Mouse (Mus musculus) hindbrain, embryonic 16.5 days (tissue): ENCODE measurements around the gene Dip2c. TPM values are rescaled to one million over a fixed set of nuclear protein-coding genes. Genes with fewer than 3 reads are reported as not detected.

Source experiments
- ATAC-seq: fragments of 200-750 bp; cut with Nextera tagmentation; 2 replicates; pipeline ENCODE4 v1.8.0; 2017; ENCODE audit warnings: moderate TSS enrichment, moderate library complexity
- H3K27ac ChIP-seq: fragments of 300-500 bp; sonication (generic); 2 replicates; pipeline ENCODE4 v1.5.1; 2014; ENCODE audit warnings: low read depth, mild to moderate bottlenecking, control low read depth, low read length, moderate library complexity
- H3K27me3 ChIP-seq: fragments of 300-500 bp; sonication (generic); replicated peaks from 2 replicates; pipeline ENCODE4 v1.6.1; 2014; ENCODE audit warnings: low read length; ENCODE audit not compliant: control insufficient read depth, insufficient read depth
- H3K36me3 ChIP-seq: fragments of 300-500 bp; sonication (generic); 2 replicates; pipeline ENCODE4 v1.6.1; 2014; ENCODE audit warnings: mild to moderate bottlenecking, low read length, moderate library complexity, mixed read lengths; ENCODE audit not compliant: control insufficient read depth, insufficient read depth
- H3K4me1 ChIP-seq: fragments of 300-500 bp; sonication (generic); 2 replicates; pipeline ENCODE4 v1.6.1; 2014; ENCODE audit warnings: low read depth, low read length; ENCODE audit not compliant: control insufficient read depth, insufficient read depth
- H3K4me2 ChIP-seq: fragments of 300-500 bp; sonication (generic); 2 replicates; pipeline ENCODE4 v1.6.1; 2014; ENCODE audit warnings: mild to moderate bottlenecking, low read length, control low read depth, moderate library complexity
- H3K4me3 ChIP-seq: fragments of 300-500 bp; sonication (generic); 2 replicates; pipeline ENCODE4 v1.5.1; 2014; ENCODE audit warnings: mild to moderate bottlenecking, low read length, control low read depth, moderate library complexity
- H3K9ac ChIP-seq: fragments of 300-500 bp; sonication (generic); 2 replicates; pipeline ENCODE4 v1.6.1; 2014; ENCODE audit warnings: low read depth, mild to moderate bottlenecking, control low read depth, low read length, moderate library complexity
- H3K9me3 ChIP-seq: fragments of 300-500 bp; sonication (generic); 2 replicates; pipeline ENCODE4 v1.6.1; 2014; ENCODE audit warnings: mild to moderate bottlenecking, low read length, moderate library complexity; ENCODE audit not compliant: control insufficient read depth
- WGBS: fragments of 180-500 bp; shearing (Covaris S2); extraction: QIAGEN DNeasy Blood & Tissue Kit; methylation state at CpG from one replicate; pipeline ENCODE4 v1.1.7; 2014; 5-methylcytosine and 5-hydroxymethylcytosine counted together
- polyA plus RNA-seq: library from polyadenylated mRNA; unstranded; fragments of >200 nt; fragmentation: Nextera tagmentation; extraction: Ambion mirVana; gene quantifications from 2 replicates; pipeline ENCODE4 v1.2.1, GENCODE M21; 2015

Gene Dip2c
- polyA plus RNA-seq, 1 experiment from 2014 or later, result 10.5 TPM

- Histone ChIP-seq H3K4me2 (no peak overlapping the region), H3K36me3 (peaks cover 2% of the 10 kb centered on the region), H3K9ac (no peak overlapping the region), H3K9me3 (no peaks in the 10 kb centered on the region), H3K4me1 (no peaks in the 10 kb centered on the region), H3K27me3 (no peaks in the 10 kb centered on the region), H3K27ac (no peak overlapping the region), H3K4me3 (no peak overlapping the region)
- ATAC-seq, result no peak
- 47% methylated on average over 5 of the region's 5 CpGs for WGBS
These were observed 114.0 kb downstream of the Dip2c start for GRCm38 (mm10) chr13:9390204-9390804.

GRCm38 (mm10) chr13:9393470-9393869, 117.1 kb downstream of the Dip2c start:
- no peak overlapping the region for H3K27ac ChIP-seq
- H3K9me3 ChIP-seq, result no peaks in the 10 kb centered on the region
- no peak for ATAC-seq
- H3K4me1 ChIP-seq, result peaks cover under 1% of the 10 kb centered on the region; the same call in 1 of the 2 replicates
- no peaks in the 10 kb centered on the region for H3K27me3 ChIP-seq
- H3K4me3 ChIP-seq, result no peak overlapping the region
- no peak overlapping the region for H3K4me2 ChIP-seq
- H3K9ac ChIP-seq, result no peak overlapping the region
- WGBS, result 90% methylated on average over 3 of the region's 3 CpGs
- H3K36me3 ChIP-seq, result no peaks in the 10 kb centered on the region

- H3K36me3 ChIP-seq, result no peaks in the 10 kb centered on the region
- peaks cover 4% of the 10 kb centered on the region for H3K4me1 ChIP-seq
- no peak for ATAC-seq
- H3K4me3 ChIP-seq, result no peak overlapping the region
- H3K27me3 ChIP-seq, result no peaks in the 10 kb centered on the region
- H3K9ac ChIP-seq, result no peak overlapping the region
- H3K4me2 ChIP-seq, result no peak overlapping the region
- H3K27ac ChIP-seq, result no peak overlapping the region
- 79% methylated on average over 1 of the region's 1 CpGs for WGBS
- H3K9me3 ChIP-seq, result no peaks in the 10 kb centered on the region
These were observed 119.0 kb downstream of the Dip2c start for GRCm38 (mm10) chr13:9395286-9395685.

- Histone ChIP-seq H3K27ac (no peak overlapping the region), H3K9ac (no peak overlapping the region), H3K36me3 (no peaks in the 10 kb centered on the region), H3K4me3 (no peak overlapping the region), H3K27me3 (no peaks in the 10 kb centered on the region), H3K9me3 (peaks cover 10% of the 10 kb centered on the region), H3K4me1 (peaks cover 4% of the 10 kb centered on the region), H3K4me2 (no peak overlapping the region)
- ATAC-seq, result peak; percentile 76
- 0% methylated on average over 1 of the region's 1 CpGs for WGBS
These were observed 122.5 kb downstream of the Dip2c start for GRCm38 (mm10) chr13:9398846-9399245.

- H3K36me3 ChIP-seq, result no peaks in the 10 kb centered on the region
- H3K9ac ChIP-seq, result no peak overlapping the region
- no peak overlapping the region for H3K27ac ChIP-seq
- no peak for ATAC-seq
- 63% methylated on average over 1 of the region's 1 CpGs for WGBS
- H3K4me3 ChIP-seq, result no peak overlapping the region
- H3K4me2 ChIP-seq, result no peak overlapping the region
- H3K4me1 ChIP-seq, result no peaks in the 10 kb centered on the region
- peaks cover 10% of the 10 kb centered on the region for H3K9me3 ChIP-seq
- no peaks in the 10 kb centered on the region for H3K27me3 ChIP-seq
These were observed 129.1 kb downstream of the Dip2c start for GRCm38 (mm10) chr13:9405399-9405798.

- Histone ChIP-seq H3K27me3 (no peaks in the 10 kb centered on the region), H3K4me3 (no peak overlapping the region), H3K9ac (no peak overlapping the region), H3K4me1 (no peaks in the 10 kb centered on the region), H3K36me3 (no peaks in the 10 kb centered on the region), H3K27ac (no peak overlapping the region), H3K9me3 (no peaks in the 10 kb centered on the region), H3K4me2 (no peak overlapping the region)
- no peak for ATAC-seq
- WGBS, result 91% methylated on average over 4 of the region's 4 CpGs
These were observed 132.7 kb downstream of the Dip2c start for GRCm38 (mm10) chr13:9408983-9409382.

- no peak overlapping the region for H3K4me2 ChIP-seq
- no peaks in the 10 kb centered on the region for H3K4me1 ChIP-seq
- H3K36me3 ChIP-seq, result no peaks in the 10 kb centered on the region
- no peak overlapping the region for H3K9ac ChIP-seq
- H3K27me3 ChIP-seq, result no peaks in the 10 kb centered on the region
- H3K4me3 ChIP-seq, result no peak overlapping the region
- WGBS, result 94% methylated on average over 3 of the region's 3 CpGs
- no peaks in the 10 kb centered on the region for H3K9me3 ChIP-seq
- no peak for ATAC-seq
- H3K27ac ChIP-seq, result no peak overlapping the region
These were observed 142.1 kb downstream of the Dip2c start for GRCm38 (mm10) chr13:9418441-9418840.

GRCm38 (mm10) chr13:9419213-9419612, 142.9 kb downstream of the Dip2c start:
- Histone ChIP-seq H3K27me3 (no peaks in the 10 kb centered on the region), H3K9me3 (no peaks in the 10 kb centered on the region), H3K9ac (no peak overlapping the region), H3K4me2 (no peak overlapping the region), H3K4me3 (no peak overlapping the region), H3K36me3 (no peaks in the 10 kb centered on the region), H3K4me1 (no peaks in the 10 kb centered on the region), H3K27ac (no peak overlapping the region)
- no peak for ATAC-seq

GRCm38 (mm10) chr13:9421949-9422348, 145.6 kb downstream of the Dip2c start:
- no peaks in the 10 kb centered on the region for H3K27me3 ChIP-seq
- 95% methylated on average over 4 of the region's 4 CpGs for WGBS

GRCm38 (mm10) chr13:9422876-9423275, 146.5 kb downstream of the Dip2c start:
- peak; percentile 41; the same call in 1 of the 2 replicates for ATAC-seq
- WGBS, result 68% methylated on average over 1 of the region's 1 CpGs

More at GRCm38 (mm10) chr13:9421949-9422348, 145.6 kb downstream of the Dip2c start:
- no peak overlapping the region for H3K9ac ChIP-seq
- H3K4me3 ChIP-seq, result no peak overlapping the region
- no peaks in the 10 kb centered on the region for H3K9me3 ChIP-seq
- ATAC-seq, result no peak
- no peaks in the 10 kb centered on the region for H3K4me1 ChIP-seq
- no peaks in the 10 kb centered on the region for H3K36me3 ChIP-seq
- no peak overlapping the region for H3K4me2 ChIP-seq
- H3K27ac ChIP-seq, result no peak overlapping the region

More at GRCm38 (mm10) chr13:9422876-9423275, 146.5 kb downstream of the Dip2c start:
- Histone ChIP-seq H3K4me1 (no peaks in the 10 kb centered on the region), H3K9me3 (no peaks in the 10 kb centered on the region), H3K9ac (no peak overlapping the region), H3K27ac (no peak overlapping the region), H3K4me2 (no peak overlapping the region), H3K27me3 (no peaks in the 10 kb centered on the region), H3K36me3 (no peaks in the 10 kb centered on the region), H3K4me3 (no peak overlapping the region)
